Mouse (Mus musculus): ENCODE measurements around the gene Lrwd1. TPM values are rescaled to one million over a fixed set of nuclear protein-coding genes. Genes with fewer than 3 reads are reported as not detected.

Lrwd1 gene
- 44.9 and 46.4 TPM in 2 replicates for polyA plus RNA-seq (2015; fragmentation: Nextera tagmentation; extraction: Ambion mirVana)

- Histone ChIP-seq H3K9me3 (replicated peaks) (no peaks in the 10 kb centered on the region), H3K27me3 (no peaks in the 10 kb centered on the region), H3K4me1 (replicated peaks) (peaks cover 42% of the 10 kb centered on the region), H3K4me2 (peak within 1 kb of the TSS; percentile 81), H3K9ac (peak within 1 kb of the TSS; percentile 84), H3K27ac (peak within 1 kb of the TSS; percentile 91), H3K4me3 (replicated peaks) (peak within 1 kb of the TSS; percentile 74), H3K36me3 (peaks cover 69% of the 10 kb centered on the region)
- under 1% methylated on average over 60 of the region's 60 CpGs for WGBS (ENCODE audit: insufficient replicate concordance)
- DNase-seq: peak; percentile 95
- peak; percentile 90 for ATAC-seq (ENCODE audit: low read depth)
Measured at GRCm38 (mm10) chr5:136135571-136136291, at the start of gene Lrwd1, which contains the start of gene Alkbh4. TSS of gene Lrwd1 (minus strand) at chr5:136136074. TSS of gene Alkbh4 (plus strand) at chr5:136136146.

GRCm38 (mm10) chr5:136183766-136184165 is 47.9 kb upstream of the Lrwd1 start:
- Histone ChIP-seq H3K27ac (no peak overlapping the region), H3K27me3 (no peaks in the 10 kb centered on the region), H3K4me3 (replicated peaks) (no peak overlapping the region), H3K36me3 (peaks cover 93% of the 10 kb centered on the region), H3K9ac (no peak overlapping the region), H3K9me3 (replicated peaks) (no peaks in the 10 kb centered on the region), H3K4me1 (replicated peaks) (0 out of 2 replicates have a peak, but pooled peaks cover 13% of the 10 kb centered on the region), H3K4me2 (no peak overlapping the region)
- DNase-seq (no peak), ATAC-seq (ENCODE audit: low read depth) (no peak)
- WGBS (ENCODE audit: insufficient replicate concordance): 81% methylated on average over 7 of the region's 7 CpGs

GRCm38 (mm10) chr5:136182830-136183229 is 47.0 kb upstream of the Lrwd1 start:
- no peak overlapping the region for H3K4me3 ChIP-seq (replicated peaks)
- DNase-seq (no peak), ATAC-seq (ENCODE audit: low read depth) (no peak)
- no peak overlapping the region for H3K4me2 ChIP-seq
- H3K9me3 ChIP-seq (replicated peaks): no peaks in the 10 kb centered on the region
- no peaks in the 10 kb centered on the region for H3K27me3 ChIP-seq
- no peak overlapping the region for H3K9ac ChIP-seq
- 25% methylated on average over 4 of the region's 4 CpGs for WGBS (ENCODE audit: insufficient replicate concordance)
- H3K27ac ChIP-seq: no peak overlapping the region
- peaks cover 93% of the 10 kb centered on the region for H3K36me3 ChIP-seq
- 0 out of 2 replicates have a peak, but pooled peaks cover 13% of the 10 kb centered on the region for H3K4me1 ChIP-seq (replicated peaks)

- ATAC-seq (ENCODE audit: low read depth): no peak
- Histone ChIP-seq H3K27ac (no peak overlapping the region), H3K9me3 (replicated peaks) (no peaks in the 10 kb centered on the region), H3K4me1 (replicated peaks) (0 out of 2 replicates have a peak, but pooled peaks cover 13% of the 10 kb centered on the region), H3K27me3 (no peaks in the 10 kb centered on the region), H3K9ac (no peak overlapping the region), H3K36me3 (peaks cover 90% of the 10 kb centered on the region), H3K4me3 (replicated peaks) (no peak overlapping the region), H3K4me2 (no peak overlapping the region)
- 78% methylated on average over 6 of the region's 6 CpGs for WGBS (ENCODE audit: insufficient replicate concordance)
- DNase-seq: no peak
Measured at GRCm38 (mm10) chr5:136182049-136182448, 46.2 kb upstream of the Lrwd1 start.

- no peak for ATAC-seq (ENCODE audit: low read depth)
- H3K9ac ChIP-seq: no peak overlapping the region
Measured at GRCm38 (mm10) chr5:136181197-136181596, 45.3 kb upstream of the Lrwd1 start.

GRCm38 (mm10) chr5:136179594-136179993 is 43.7 kb upstream of the Lrwd1 start:
- WGBS (ENCODE audit: insufficient replicate concordance): 67% methylated on average over 5 of the region's 5 CpGs

More at GRCm38 (mm10) chr5:136181197-136181596, 45.3 kb upstream of the Lrwd1 start:
- no peaks in the 10 kb centered on the region for H3K27me3 ChIP-seq
- H3K36me3 ChIP-seq: peaks cover 84% of the 10 kb centered on the region
- 0 out of 2 replicates have a peak, but pooled peaks cover 13% of the 10 kb centered on the region for H3K4me1 ChIP-seq (replicated peaks)
- H3K4me2 ChIP-seq: no peak overlapping the region
- H3K4me3 ChIP-seq (replicated peaks): no peak overlapping the region
- DNase-seq: no peak
- H3K27ac ChIP-seq: no peak overlapping the region
- H3K9me3 ChIP-seq (replicated peaks): no peaks in the 10 kb centered on the region
- 81% methylated on average over 6 of the region's 6 CpGs for WGBS (ENCODE audit: insufficient replicate concordance)

GRCm38 (mm10) chr5:136173606-136174463 is 38.0 kb upstream of the Lrwd1 start:
- ATAC-seq (ENCODE audit: low read depth) (no peak), DNase-seq (no peak)
- H3K9me3 ChIP-seq (replicated peaks): no peaks in the 10 kb centered on the region
- WGBS (ENCODE audit: insufficient replicate concordance): 38% methylated on average over 9 of the region's 9 CpGs
- peak overlapping the region; percentile 30; the same call in 1 of the 2 replicates for H3K27ac ChIP-seq
- no peak overlapping the region for H3K9ac ChIP-seq
- H3K36me3 ChIP-seq: peaks cover 14% of the 10 kb centered on the region
- H3K4me1 ChIP-seq (replicated peaks): peaks cover 41% of the 10 kb centered on the region
- H3K27me3 ChIP-seq: no peaks in the 10 kb centered on the region
- no peak overlapping the region for H3K4me3 ChIP-seq (replicated peaks)
- no peak overlapping the region for H3K4me2 ChIP-seq

More at GRCm38 (mm10) chr5:136179594-136179993, 43.7 kb upstream of the Lrwd1 start:
- DNase-seq (no peak), ATAC-seq (ENCODE audit: low read depth) (no peak)
- Histone ChIP-seq H3K27ac (no peak overlapping the region), H3K27me3 (no peaks in the 10 kb centered on the region), H3K4me3 (replicated peaks) (no peak overlapping the region), H3K4me1 (replicated peaks) (0 out of 2 replicates have a peak, but pooled peaks cover 13% of the 10 kb centered on the region), H3K9me3 (replicated peaks) (no peaks in the 10 kb centered on the region), H3K36me3 (peaks cover 69% of the 10 kb centered on the region), H3K9ac (no peak overlapping the region), H3K4me2 (no peak overlapping the region)

GRCm38 (mm10) chr5:136172939-136173338 is 37.1 kb upstream of the Lrwd1 start:
- no peak overlapping the region for H3K9ac ChIP-seq
- no peak for DNase-seq
- H3K36me3 ChIP-seq: peaks cover 13% of the 10 kb centered on the region
- 70% methylated on average over 9 of the region's 9 CpGs for WGBS (ENCODE audit: insufficient replicate concordance)
- peaks cover 4% of the 10 kb centered on the region; the same call in 1 of the 2 replicates for H3K9me3 ChIP-seq (replicated peaks)
- H3K4me2 ChIP-seq: no peak overlapping the region
- H3K27ac ChIP-seq: no peak overlapping the region
- ATAC-seq (ENCODE audit: low read depth): no peak
- no peak overlapping the region for H3K4me3 ChIP-seq (replicated peaks)
- peaks cover 41% of the 10 kb centered on the region for H3K4me1 ChIP-seq (replicated peaks)
- H3K27me3 ChIP-seq: no peaks in the 10 kb centered on the region

- Histone ChIP-seq H3K9me3 (replicated peaks) (peaks cover 6% of the 10 kb centered on the region; the same call in 1 of the 2 replicates), H3K4me3 (replicated peaks) (peak overlapping the region; percentile 66), H3K27ac (peak overlapping the region; percentile 83), H3K4me2 (peak overlapping the region; percentile 92), H3K36me3 (peaks cover 9% of the 10 kb centered on the region; the same call in 1 of the 2 replicates), H3K9ac (peak overlapping the region; percentile 73), H3K4me1 (replicated peaks) (peaks cover 41% of the 10 kb centered on the region), H3K27me3 (no peaks in the 10 kb centered on the region)
- peak; percentile 21 for ATAC-seq (ENCODE audit: low read depth)
- DNase-seq: no peak
- WGBS (ENCODE audit: insufficient replicate concordance): 17% methylated on average over 17 of the region's 17 CpGs
Measured at GRCm38 (mm10) chr5:136171363-136172341, 35.8 kb upstream of the Lrwd1 start.

Measured in liver, embryonic 13.5 days (tissue).